Mouse (Mus musculus): ENCODE data around the gene Mrgprf. TPM values are rescaled to one million over a fixed set of nuclear protein-coding genes. Genes with fewer than 3 reads are reported as not detected.
A peak's percentile ranks its signal among the peaks of the same experiment; 100 is the strongest.

The Mrgprf gene
- 24.0 and 30.8 TPM in 2 replicates for polyA plus RNA-seq (2012; rRNA removed)

GRCm38 (mm10) chr7:145300321-145301007 is at the start of gene Mrgprf:
Gene Mrgprf (plus strand): TSS chr7:145300828.
- peak; percentile 48; the same call in 1 of the 2 replicates for TF ChIP-seq POLR2A (IDR thresholded peaks at IDR 0.05; ENCODE audit: borderline replicate concordance, insufficient read depth, low read length)
- TF ChIP-seq CTCF (IDR thresholded peaks at IDR 0.05; ENCODE audit: borderline replicate concordance, insufficient read depth, low read depth, low read length): peak; percentile 4; the same call in 1 of the 2 replicates
- H3K4me3 ChIP-seq (replicated peaks; ENCODE audit: insufficient read depth, low read depth, low read length): peak within 1 kb of the TSS; percentile 95
- peak within 1 kb of the TSS; percentile 99 for H3K27ac ChIP-seq (ENCODE audit: insufficient read depth, low read length)
- 4% methylated on average over 12 of the region's 13 CpGs for WGBS
- no peaks in the 10 kb centered on the region for H3K27me3 ChIP-seq (ENCODE audit: control insufficient read depth, insufficient read depth, low read length)
- peaks cover 24% of the 10 kb centered on the region for H3K4me1 ChIP-seq (ENCODE audit: control insufficient read depth, insufficient read depth, low read length)
- peak; percentile 88 to 90 for DNase-seq

- no peak for TF ChIP-seq POLR2A (IDR thresholded peaks at IDR 0.05; ENCODE audit: borderline replicate concordance, insufficient read depth, low read length)
- peak; percentile 92 for TF ChIP-seq CTCF (IDR thresholded peaks at IDR 0.05; ENCODE audit: borderline replicate concordance, insufficient read depth, low read depth, low read length)
- Histone ChIP-seq H3K27me3 (ENCODE audit: control insufficient read depth, insufficient read depth, low read length) (no peaks in the 10 kb centered on the region), H3K4me3 (replicated peaks; ENCODE audit: insufficient read depth, low read depth, low read length) (no peak overlapping the region), H3K27ac (ENCODE audit: insufficient read depth, low read length) (no peak overlapping the region), H3K4me1 (ENCODE audit: control insufficient read depth, insufficient read depth, low read length) (peaks cover 47% of the 10 kb centered on the region)
- DNase-seq: peak; percentile 87 to 93
- WGBS: 27% methylated on average over 8 of the region's 8 CpGs
Observed at GRCm38 (mm10) chr7:145252715-145253476, 47.7 kb upstream of the Mrgprf start.

- WGBS: 67% methylated on average over 3 of the region's 3 CpGs
- no peak overlapping the region for H3K27ac ChIP-seq (ENCODE audit: insufficient read depth, low read length)
- no peak overlapping the region for H3K4me3 ChIP-seq (replicated peaks; ENCODE audit: insufficient read depth, low read depth, low read length)
- peak; percentile 29 to 38 for DNase-seq
- TF ChIP-seq CTCF (IDR thresholded peaks at IDR 0.05; ENCODE audit: borderline replicate concordance, insufficient read depth, low read depth, low read length) (no peak), POLR2A (IDR thresholded peaks at IDR 0.05; ENCODE audit: borderline replicate concordance, insufficient read depth, low read length) (no peak)
- peaks cover 47% of the 10 kb centered on the region for H3K4me1 ChIP-seq (ENCODE audit: control insufficient read depth, insufficient read depth, low read length)
- no peaks in the 10 kb centered on the region for H3K27me3 ChIP-seq (ENCODE audit: control insufficient read depth, insufficient read depth, low read length)
Observed at GRCm38 (mm10) chr7:145253986-145254630, 46.5 kb upstream of the Mrgprf start.

- Histone ChIP-seq H3K27ac (ENCODE audit: insufficient read depth, low read length) (no peak overlapping the region), H3K4me1 (ENCODE audit: control insufficient read depth, insufficient read depth, low read length) (peaks cover 30% of the 10 kb centered on the region), H3K27me3 (ENCODE audit: control insufficient read depth, insufficient read depth, low read length) (no peaks in the 10 kb centered on the region), H3K4me3 (replicated peaks; ENCODE audit: insufficient read depth, low read depth, low read length) (no peak overlapping the region)
- DNase-seq: peak; percentile 39 to 42
- TF ChIP-seq CTCF (IDR thresholded peaks at IDR 0.05; ENCODE audit: borderline replicate concordance, insufficient read depth, low read depth, low read length) (no peak), POLR2A (IDR thresholded peaks at IDR 0.05; ENCODE audit: borderline replicate concordance, insufficient read depth, low read length) (no peak)
- 56% methylated on average over 1 of the region's 1 CpGs for WGBS
Observed at GRCm38 (mm10) chr7:145256092-145256491, 44.5 kb upstream of the Mrgprf start.

DNA sequence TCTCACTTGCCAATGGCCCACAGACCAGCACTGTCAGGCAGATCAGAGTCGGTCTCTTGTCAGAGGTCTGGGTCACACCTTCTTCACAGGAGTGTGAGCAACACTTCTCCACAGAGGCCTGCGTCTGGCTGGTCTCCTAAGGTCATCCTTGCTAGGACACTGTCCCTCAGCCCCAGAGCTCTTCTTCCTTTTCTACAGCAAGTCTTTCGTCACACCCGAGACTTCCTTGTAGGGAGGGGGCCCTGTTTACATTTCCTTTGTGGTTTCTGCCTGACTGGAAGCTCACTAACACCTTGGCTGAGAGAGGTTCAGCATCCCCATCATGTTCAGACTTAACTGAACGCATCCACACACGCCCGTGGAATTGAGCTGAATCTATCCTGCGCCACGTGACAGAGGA is 36.4 kb upstream of the Mrgprf start:
- no peak for TF ChIP-seq POLR2A (IDR thresholded peaks at IDR 0.05; ENCODE audit: borderline replicate concordance, insufficient read depth, low read length)
- WGBS: 91% methylated on average over 9 of the region's 9 CpGs
- Histone ChIP-seq H3K4me3 (replicated peaks; ENCODE audit: insufficient read depth, low read depth, low read length) (no peak overlapping the region), H3K27ac (ENCODE audit: insufficient read depth, low read length) (no peak overlapping the region), H3K4me1 (ENCODE audit: control insufficient read depth, insufficient read depth, low read length) (peaks cover 18% of the 10 kb centered on the region), H3K27me3 (ENCODE audit: control insufficient read depth, insufficient read depth, low read length) (no peaks in the 10 kb centered on the region)
- no peak for DNase-seq

DNA sequence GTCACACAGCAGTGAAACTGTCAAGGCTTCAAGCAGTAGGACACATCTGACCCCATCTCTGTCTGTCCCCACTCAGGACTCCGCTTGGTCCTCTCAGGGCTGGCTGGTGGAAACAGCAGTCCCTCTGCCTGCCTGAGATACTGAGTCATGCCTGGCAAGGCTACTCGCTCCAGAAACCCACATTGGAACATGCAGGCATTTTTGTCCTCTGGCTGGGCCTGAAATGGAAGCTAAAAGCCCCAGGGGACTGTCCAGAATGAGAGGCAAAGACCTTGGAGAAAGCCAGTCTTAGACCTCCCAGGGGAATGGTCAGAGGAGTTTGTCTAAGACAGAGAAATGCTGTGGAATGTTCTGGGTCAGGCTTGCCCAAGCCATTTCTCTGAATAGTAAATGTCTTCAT is 34.6 kb upstream of the Mrgprf start:
- Histone ChIP-seq H3K4me3 (replicated peaks; ENCODE audit: insufficient read depth, low read depth, low read length) (no peak overlapping the region), H3K27me3 (ENCODE audit: control insufficient read depth, insufficient read depth, low read length) (no peaks in the 10 kb centered on the region), H3K4me1 (ENCODE audit: control insufficient read depth, insufficient read depth, low read length) (peaks cover 21% of the 10 kb centered on the region), H3K27ac (ENCODE audit: insufficient read depth, low read length) (peak overlapping the region; percentile 39; the same call in 1 of the 2 replicates)
- WGBS: 43% methylated on average over 2 of the region's 2 CpGs
- DNase-seq: peak in 1 of 2 experiments; percentile 50
- TF ChIP-seq POLR2A (IDR thresholded peaks at IDR 0.05; ENCODE audit: borderline replicate concordance, insufficient read depth, low read length): no peak
- no peak for TF ChIP-seq CTCF (IDR thresholded peaks at IDR 0.05; ENCODE audit: borderline replicate concordance, insufficient read depth, low read depth, low read length)

DNA sequence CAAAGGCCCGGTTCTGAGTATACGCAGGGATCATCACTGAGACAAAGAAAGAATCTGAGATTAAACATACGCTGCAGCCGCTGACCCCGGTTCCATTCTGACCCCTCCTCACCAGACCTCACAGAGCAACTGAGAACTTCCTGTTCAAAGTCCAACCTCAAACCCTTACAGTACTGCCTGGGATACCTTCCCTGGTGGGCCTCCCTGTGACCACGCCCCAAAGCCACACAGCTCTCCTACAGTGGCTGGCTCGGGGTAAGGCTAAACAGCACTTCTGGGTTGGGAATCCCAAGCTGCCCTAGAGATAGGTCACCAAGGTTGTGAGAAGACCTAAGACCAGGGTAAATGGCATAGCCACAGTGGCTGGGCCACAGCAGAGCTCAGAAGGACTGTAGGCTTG is 31.7 kb upstream of the Mrgprf start:
- TF ChIP-seq POLR2A (IDR thresholded peaks at IDR 0.05; ENCODE audit: borderline replicate concordance, insufficient read depth, low read length): no peak
- WGBS: 93% methylated on average over 7 of the region's 7 CpGs
- no peak overlapping the region for H3K27ac ChIP-seq (ENCODE audit: insufficient read depth, low read length)
- no peaks in the 10 kb centered on the region for H3K27me3 ChIP-seq (ENCODE audit: control insufficient read depth, insufficient read depth, low read length)
- H3K4me1 ChIP-seq (ENCODE audit: control insufficient read depth, insufficient read depth, low read length): peaks cover 33% of the 10 kb centered on the region
- no peak for DNase-seq
- H3K4me3 ChIP-seq (replicated peaks; ENCODE audit: insufficient read depth, low read depth, low read length): no peak overlapping the region
